Mouse (Mus musculus): ENCODE data around the gene Ankrd2.

DNA sequence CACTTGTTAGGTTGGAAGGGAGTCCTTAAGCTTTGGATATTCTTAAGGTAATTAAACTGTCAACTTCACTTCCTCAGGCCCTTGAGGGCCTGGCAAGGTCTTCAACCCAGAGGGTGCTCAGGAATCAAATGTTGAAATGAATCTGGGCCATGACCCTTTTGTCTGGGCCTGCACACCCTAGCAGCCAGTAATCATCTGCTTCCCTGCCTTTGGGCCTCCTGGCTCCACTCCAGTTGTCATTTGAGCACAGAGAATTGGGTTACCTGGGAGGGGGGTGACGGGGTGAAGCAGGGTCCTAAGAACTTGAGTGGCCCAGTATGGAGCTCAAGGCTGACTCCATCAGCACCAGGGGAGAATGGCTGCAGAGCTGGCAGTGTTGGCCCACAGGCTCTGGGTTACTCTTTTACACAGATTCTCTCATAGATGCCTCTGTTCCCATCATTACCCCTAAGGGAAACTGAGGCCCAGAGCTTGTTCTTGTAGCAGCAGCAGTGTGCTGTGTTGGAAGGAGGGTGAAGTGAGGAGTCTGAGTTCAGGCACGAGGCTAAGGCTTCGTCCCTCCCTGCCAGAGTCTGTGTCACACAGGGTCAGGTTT, 21.5 kb upstream of the Ankrd2 start:
- TF ChIP-seq CTCF (IDR thresholded peaks at IDR 0.05) (no peak), EP300 (IDR thresholded peaks at IDR 0.05; ENCODE audit: insufficient read depth, low read depth, low read length) (no peak), POLR2A (IDR thresholded peaks at IDR 0.05; ENCODE audit: insufficient read depth, low read depth, low read length) (no peak)

Measured in heart, adult 2 months (tissue).